Mouse (Mus musculus) heart, adult 9 months (tissue): ENCODE measurements at regions not wholly inside any gene's neighbourhood (a gene's known extent, or its start where the extent isn't known, plus 50 kb on each side); places are given as distances from the start of the nearest gene placed in this dataset.
A peak's percentile ranks its signal among the peaks of the same experiment; 100 is the strongest.

Source experiments
- DNase-seq, 2 experiments: peaks; one replicate each; pipeline ENCODE4 v3.0.0; 2022; ENCODE audit warnings: low spot score in 2 of 2

GRCm38 (mm10) chr9:32906233-32906872 lies 270.3 kb downstream of the Ets1 start:
- peak; percentile 60 to 78 for DNase-seq

GRCm38 (mm10) chr9:32910641-32911040 lies 274.6 kb downstream of the Ets1 start:
- no peak for DNase-seq

GRCm38 (mm10) chr9:32915633-32916032 lies 279.6 kb downstream of the Ets1 start:
- DNase-seq: no peak

- no peak for DNase-seq
Observed at GRCm38 (mm10) chr9:32916731-32917130, 280.7 kb downstream of the Ets1 start.

- no peak for DNase-seq
Observed at GRCm38 (mm10) chr9:32923925-32924324, 287.9 kb downstream of the Ets1 start.

GRCm38 (mm10) chr9:32924333-32924886 lies 288.4 kb downstream of the Ets1 start:
- DNase-seq: no peak

GRCm38 (mm10) chr9:32925036-32925435 lies 289.0 kb downstream of the Ets1 start:
- no peak for DNase-seq

GRCm38 (mm10) chr9:32925720-32926595 lies 289.9 kb downstream of the Ets1 start:
- DNase-seq: peak in 1 of 2 experiments; percentile 52

- DNase-seq: no peak
Observed at GRCm38 (mm10) chr9:32927656-32928055, 291.6 kb downstream of the Ets1 start.

GRCm38 (mm10) chr9:32928289-32929000 lies 292.4 kb downstream of the Ets1 start:
- DNase-seq: no peak

GRCm38 (mm10) chr9:32929331-32929730 lies 293.3 kb downstream of the Ets1 start:
- DNase-seq: no peak

GRCm38 (mm10) chr9:32929826-32930225 lies 293.8 kb downstream of the Ets1 start:
- DNase-seq: no peak

- DNase-seq: no peak
Observed at GRCm38 (mm10) chr9:32931266-32932005, 295.4 kb downstream of the Ets1 start.

- peak; percentile 79 to 92 for DNase-seq
Observed at GRCm38 (mm10) chr9:32933237-32934071, 297.4 kb downstream of the Ets1 start.

GRCm38 (mm10) chr9:32934436-32934835 lies 298.4 kb downstream of the Ets1 start:
- no peak for DNase-seq

GRCm38 (mm10) chr9:32936462-32936861 lies 300.4 kb downstream of the Ets1 start:
- no peak for DNase-seq

- DNase-seq: peak; percentile 33 to 72
Observed at GRCm38 (mm10) chr9:32937391-32937790, 301.4 kb downstream of the Ets1 start.

- no peak for DNase-seq
Observed at GRCm38 (mm10) chr9:32938857-32939256, 302.8 kb downstream of the Ets1 start.

- no peak for DNase-seq
Observed at GRCm38 (mm10) chr9:32939626-32940025, 303.6 kb downstream of the Ets1 start.

- DNase-seq: peak; percentile 75 to 89
Observed at GRCm38 (mm10) chr9:32940111-32940813, 304.2 kb downstream of the Ets1 start.
